Mouse (Mus musculus) kidney, adult 18-20 months (tissue): ENCODE data around the gene Bicdl1.
"Not testable (repeated sequence)": the region's sequence is repeated elsewhere in the genome, so short reads cannot be mapped to it uniquely, and the experiment has no call there.

ENCODE experiments used
- DNase-seq: peaks from one replicate; pipeline ENCODE4 v3.0.0; 2021

Gene Bicdl1

GRCm38 (mm10) chr5:115731001-115731731 lies at the start of gene Bicdl1:
Gene Bicdl1, minus strand, starts transcription at chr5:115731621.
- DNase-seq, result peak; percentile 88

- no peak for DNase-seq
These were observed 45.5 kb upstream of the Bicdl1 start for GRCm38 (mm10) chr5:115776911-115777310.

- DNase-seq, result no peak
These were observed 43.9 kb upstream of the Bicdl1 start for GRCm38 (mm10) chr5:115775350-115775749.

- no peak for DNase-seq
These were observed 38.6 kb upstream of the Bicdl1 start for GRCm38 (mm10) chr5:115770048-115770447.

GRCm38 (mm10) chr5:115769116-115769515 lies 37.7 kb upstream of the Bicdl1 start:
- DNase-seq, result peak; percentile 67

GRCm38 (mm10) chr5:115766821-115767220 lies 35.4 kb upstream of the Bicdl1 start:
- peak; percentile 40 for DNase-seq

GRCm38 (mm10) chr5:115763981-115764380 lies 32.6 kb upstream of the Bicdl1 start:
- DNase-seq, result no peak

- no peak for DNase-seq
These were observed 29.5 kb upstream of the Bicdl1 start for GRCm38 (mm10) chr5:115760903-115761302.

GRCm38 (mm10) chr5:115758431-115759180 lies 27.2 kb upstream of the Bicdl1 start:
- DNase-seq, result peak; percentile 32

- no peak for DNase-seq
These were observed 26.1 kb upstream of the Bicdl1 start for GRCm38 (mm10) chr5:115757516-115757915.

GRCm38 (mm10) chr5:115755501-115755900 lies 24.1 kb upstream of the Bicdl1 start:
- DNase-seq, result no peak

GRCm38 (mm10) chr5:115754831-115755230 lies 23.4 kb upstream of the Bicdl1 start:
- no peak for DNase-seq

GRCm38 (mm10) chr5:115752883-115753282 lies 21.5 kb upstream of the Bicdl1 start:
- DNase-seq, result no peak

GRCm38 (mm10) chr5:115751916-115752315 lies 20.5 kb upstream of the Bicdl1 start:
- DNase-seq, result not testable (repeated sequence)

- no peak for DNase-seq
These were observed 16.9 kb upstream of the Bicdl1 start for GRCm38 (mm10) chr5:115748316-115748715.

- DNase-seq, result no peak
These were observed 13.9 kb upstream of the Bicdl1 start for GRCm38 (mm10) chr5:115745319-115745718.

- no peak for DNase-seq
These were observed 6.6 kb upstream of the Bicdl1 start for GRCm38 (mm10) chr5:115738032-115738431.

- no peak for DNase-seq
These were observed 3.1 kb upstream of the Bicdl1 start for GRCm38 (mm10) chr5:115734570-115734969.

GRCm38 (mm10) chr5:115732849-115733216 lies 1.4 kb upstream of the Bicdl1 start:
- no peak for DNase-seq

- DNase-seq, result peak; percentile 97
These were observed 891 bp upstream of the Bicdl1 start for GRCm38 (mm10) chr5:115732176-115732848.

GRCm38 (mm10) chr5:115731732-115732175 lies 333 bp upstream of the Bicdl1 start:
- no peak for DNase-seq

- peak; percentile 16 for DNase-seq
These were observed 1.1 kb downstream of the Bicdl1 start for GRCm38 (mm10) chr5:115730314-115730713.

- DNase-seq, result no peak
These were observed 4.8 kb downstream of the Bicdl1 start for GRCm38 (mm10) chr5:115726581-115726980.

GRCm38 (mm10) chr5:115726019-115726418 lies 5.4 kb downstream of the Bicdl1 start:
- DNase-seq, result no peak
